Mouse (Mus musculus) embryonic facial prominence, embryonic 13.5 days (tissue): ENCODE data around the gene Abhd12b. TPM values are rescaled to one million over a fixed set of nuclear protein-coding genes. Genes with fewer than 3 reads are reported as not detected.

ENCODE experiments used
- ATAC-seq: fragments of 200-750 bp; cut with Nextera tagmentation; 2 replicates; pipeline ENCODE4 v1.8.0; 2017; ENCODE audit warnings: low read depth; ENCODE audit not compliant: insufficient number of reproducible peaks, insufficient read depth, low FRiP score, low TSS enrichment
- H3K27ac ChIP-seq: fragments of 300-500 bp; sonication (generic); 2 replicates; pipeline ENCODE4 v1.5.1; 2015; ENCODE audit warnings: moderate library complexity, mild to moderate bottlenecking, inconsistent platforms
- H3K27me3 ChIP-seq: fragments of 300-500 bp; sonication (generic); 2 replicates; pipeline ENCODE4 v1.6.1; 2015; ENCODE audit warnings: mild to moderate bottlenecking, inconsistent platforms
- H3K36me3 ChIP-seq: fragments of 300-500 bp; sonication (generic); 2 replicates; pipeline ENCODE4 v1.6.1; 2015; ENCODE audit warnings: mild to moderate bottlenecking, inconsistent platforms
- H3K4me1 ChIP-seq: fragments of 300-500 bp; sonication (generic); 2 replicates; pipeline ENCODE4 v1.6.1; 2015; ENCODE audit warnings: inconsistent platforms
- H3K4me2 ChIP-seq: fragments of 300-500 bp; sonication (generic); 2 replicates; pipeline ENCODE4 v1.6.1; 2015; ENCODE audit warnings: moderate library complexity, mild to moderate bottlenecking, inconsistent platforms
- H3K4me3 ChIP-seq: fragments of 300-500 bp; sonication (generic); 2 replicates; pipeline ENCODE4 v1.5.1; 2015; ENCODE audit warnings: mild to moderate bottlenecking, inconsistent platforms
- H3K9ac ChIP-seq: fragments of 300-500 bp; sonication (generic); 2 replicates; pipeline ENCODE4 v1.6.1; 2015; ENCODE audit warnings: mild to moderate bottlenecking, inconsistent platforms
- H3K9me3 ChIP-seq: fragments of 300-500 bp; sonication (generic); 2 replicates; pipeline ENCODE4 v1.6.1; 2016; ENCODE audit warnings: inconsistent platforms
- WGBS: fragments of 180-500 bp; shearing (Covaris S2); methylation state at CpG from one replicate; pipeline ENCODE4 v1.1.7; 2015; ENCODE audit warnings: mixed read lengths; 5-methylcytosine and 5-hydroxymethylcytosine counted together
- polyA plus RNA-seq: library from polyadenylated mRNA; unstranded; fragments of >200 nt; fragmentation: Nextera tagmentation; extraction: Ambion mirVana; gene quantifications from 2 replicates; pipeline ENCODE4 v1.2.1, GENCODE M21; 2015

Gene Abhd12b
- polyA plus RNA-seq, 1 experiment from 2014 or later, result 0.21 TPM

- H3K4me2 ChIP-seq, result no peak overlapping the region
- no peak overlapping the region for H3K27ac ChIP-seq
- no peaks in the 10 kb centered on the region for H3K27me3 ChIP-seq
- no peak overlapping the region for H3K4me3 ChIP-seq
- no peaks in the 10 kb centered on the region for H3K4me1 ChIP-seq
- no peak for ATAC-seq
- no peaks in the 10 kb centered on the region for H3K9me3 ChIP-seq
- H3K36me3 ChIP-seq, result no peaks in the 10 kb centered on the region
- H3K9ac ChIP-seq, result no peak overlapping the region
- 75% methylated on average over 6 of the region's 6 CpGs for WGBS
These were observed 59.7 kb downstream of the Abhd12b start for GRCm38 (mm10) chr12:70213601-70214000.

DNA sequence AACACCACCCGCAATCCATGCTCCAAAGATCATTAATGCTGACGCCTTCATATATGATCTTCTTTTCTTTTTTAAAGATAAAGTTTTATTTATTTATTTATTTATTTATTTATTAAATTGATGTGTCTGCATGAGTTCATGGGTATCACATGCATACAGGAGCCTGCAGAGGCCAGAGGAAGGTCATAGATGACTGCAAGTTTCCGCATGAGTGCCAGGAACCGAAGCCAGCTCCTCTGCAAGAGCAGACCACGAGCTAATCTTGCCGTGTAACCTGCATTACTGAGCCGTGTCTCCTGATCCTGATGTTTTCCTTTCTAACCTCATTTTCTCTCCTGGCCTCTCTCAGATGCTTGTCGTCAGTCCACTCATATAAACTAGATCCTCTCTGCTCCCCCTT lies 60.3 kb downstream of the Abhd12b start:
- Histone ChIP-seq H3K9ac (no peak overlapping the region), H3K36me3 (no peaks in the 10 kb centered on the region), H3K4me2 (no peak overlapping the region), H3K9me3 (no peaks in the 10 kb centered on the region), H3K4me1 (no peaks in the 10 kb centered on the region), H3K4me3 (no peak overlapping the region), H3K27ac (no peak overlapping the region), H3K27me3 (no peaks in the 10 kb centered on the region)
- no peak for ATAC-seq
- 60% methylated on average over 8 of the region's 8 CpGs for WGBS

GRCm38 (mm10) chr12:70216229-70216800 lies 62.4 kb downstream of the Abhd12b start:
- no peaks in the 10 kb centered on the region for H3K4me1 ChIP-seq
- WGBS, result 59% methylated on average over 16 of the region's 16 CpGs
- no peak for ATAC-seq
- H3K36me3 ChIP-seq, result no peaks in the 10 kb centered on the region
- H3K27me3 ChIP-seq, result no peaks in the 10 kb centered on the region
- H3K4me3 ChIP-seq, result no peak overlapping the region
- no peak overlapping the region for H3K27ac ChIP-seq
- H3K4me2 ChIP-seq, result no peak overlapping the region
- no peak overlapping the region for H3K9ac ChIP-seq
- no peaks in the 10 kb centered on the region for H3K9me3 ChIP-seq

- no peak overlapping the region for H3K9ac ChIP-seq
- H3K27me3 ChIP-seq, result no peaks in the 10 kb centered on the region
- H3K4me3 ChIP-seq, result no peak overlapping the region
- ATAC-seq, result no peak
- H3K27ac ChIP-seq, result no peak overlapping the region
- H3K36me3 ChIP-seq, result no peaks in the 10 kb centered on the region
- no peaks in the 10 kb centered on the region for H3K9me3 ChIP-seq
- no peak overlapping the region for H3K4me2 ChIP-seq
- no peaks in the 10 kb centered on the region for H3K4me1 ChIP-seq
- WGBS, result 89% methylated on average over 8 of the region's 8 CpGs
These were observed 65.0 kb downstream of the Abhd12b start for GRCm38 (mm10) chr12:70218795-70219540.

DNA sequence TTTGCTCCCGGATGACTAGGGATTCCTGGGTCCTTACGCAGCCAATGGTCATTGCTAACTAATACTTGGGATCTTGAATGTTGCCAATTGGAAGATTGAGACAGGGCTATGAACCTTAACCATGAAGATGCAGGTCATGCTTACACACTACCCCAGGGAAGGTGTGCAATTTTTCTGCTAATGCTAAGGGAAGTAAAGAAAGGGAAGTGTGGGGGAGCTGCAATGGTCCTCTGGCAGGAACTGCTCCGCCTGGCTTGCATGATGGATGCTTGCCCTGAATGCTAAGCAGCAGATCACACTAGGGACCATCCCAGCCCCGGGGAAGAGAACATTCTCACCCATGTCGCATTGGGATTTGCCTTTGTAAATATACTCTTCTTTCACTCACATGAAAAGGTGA lies 67.5 kb downstream of the Abhd12b start:
- WGBS, result 87% methylated on average over 5 of the region's 5 CpGs
- Histone ChIP-seq H3K9ac (no peak overlapping the region), H3K36me3 (no peaks in the 10 kb centered on the region), H3K27me3 (no peaks in the 10 kb centered on the region), H3K4me1 (peaks cover 2% of the 10 kb centered on the region), H3K9me3 (no peaks in the 10 kb centered on the region), H3K27ac (no peak overlapping the region), H3K4me3 (no peak overlapping the region), H3K4me2 (no peak overlapping the region)
- ATAC-seq, result no peak

- Histone ChIP-seq H3K27ac (no peak overlapping the region), H3K4me1 (peaks cover 13% of the 10 kb centered on the region), H3K4me3 (no peak overlapping the region), H3K4me2 (no peak overlapping the region), H3K36me3 (no peaks in the 10 kb centered on the region), H3K9me3 (no peaks in the 10 kb centered on the region), H3K27me3 (no peaks in the 10 kb centered on the region), H3K9ac (no peak overlapping the region)
- no peak for ATAC-seq
- 56% methylated on average over 4 of the region's 4 CpGs for WGBS
These were observed 69.4 kb downstream of the Abhd12b start for GRCm38 (mm10) chr12:70223331-70223730.

DNA sequence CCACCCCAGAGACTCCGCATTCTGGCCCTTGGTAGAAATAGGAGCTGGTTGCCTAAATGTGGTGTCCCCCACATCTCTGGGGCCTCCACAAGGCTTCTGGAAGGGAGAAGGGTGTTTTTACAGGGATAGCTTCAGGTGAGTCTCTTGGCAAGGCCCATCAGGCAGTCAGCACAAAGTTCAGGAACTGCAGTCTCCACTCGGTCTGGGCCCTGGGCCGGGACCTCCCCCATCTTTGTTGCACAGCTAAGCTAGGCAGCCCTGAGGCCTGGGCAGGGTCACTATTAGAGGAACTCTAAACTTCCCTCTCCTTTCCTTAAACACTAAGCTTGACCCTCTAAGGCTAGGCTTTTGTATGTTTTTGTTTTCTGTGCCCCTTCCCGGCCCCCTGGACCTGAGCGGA lies 72.7 kb downstream of the Abhd12b start:
- WGBS, result 34% methylated on average over 5 of the region's 5 CpGs
- no peak for ATAC-seq
- Histone ChIP-seq H3K36me3 (no peaks in the 10 kb centered on the region), H3K9me3 (no peaks in the 10 kb centered on the region), H3K4me2 (peak overlapping the region; percentile 93), H3K4me1 (peaks cover 13% of the 10 kb centered on the region), H3K27ac (no peak overlapping the region), H3K27me3 (no peaks in the 10 kb centered on the region), H3K9ac (peak overlapping the region; percentile 76), H3K4me3 (peak overlapping the region; percentile 57)

DNA sequence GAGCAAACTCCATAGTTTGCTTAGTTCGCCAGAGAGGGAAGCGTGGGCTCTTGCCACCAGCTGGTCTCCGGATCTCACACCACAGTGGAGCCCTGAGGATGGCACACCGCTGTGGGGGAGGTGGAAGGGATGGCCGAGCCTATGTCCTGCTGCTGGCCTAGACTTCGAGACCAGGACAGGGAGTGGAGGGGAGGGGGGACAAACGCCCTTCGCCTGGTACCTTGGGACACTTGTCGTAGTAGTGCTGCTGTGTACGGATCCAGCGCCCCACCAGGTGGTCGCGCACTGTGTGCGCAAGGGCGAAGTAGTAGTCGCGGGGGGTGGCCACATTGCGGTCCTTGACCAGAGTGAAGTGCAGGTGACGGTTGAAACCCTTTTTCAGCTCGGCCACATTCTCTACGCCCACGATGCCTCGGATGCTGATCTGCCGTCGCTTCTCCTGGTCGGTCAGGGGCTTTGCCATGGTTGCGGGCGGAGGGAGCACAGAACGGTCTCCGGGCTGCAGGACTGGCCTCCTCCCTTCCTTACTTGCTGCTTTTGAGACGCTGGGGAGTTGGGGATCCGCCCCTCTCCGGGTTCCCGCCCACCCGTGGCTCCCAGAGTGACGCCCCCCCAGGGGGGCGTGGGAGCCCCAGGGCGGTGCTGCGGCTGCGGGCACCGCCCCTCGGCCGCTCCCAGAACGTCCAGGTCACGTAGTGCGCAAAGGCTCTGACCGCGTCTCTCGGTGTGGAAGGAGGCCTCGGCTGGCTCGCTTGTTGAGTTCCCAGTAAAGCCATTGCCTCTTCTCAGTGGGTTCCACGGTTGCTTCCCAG lies 73.4 kb downstream of the Abhd12b start:
- Histone ChIP-seq H3K36me3 (no peaks in the 10 kb centered on the region), H3K4me3 (peak overlapping the region; percentile 57), H3K9me3 (no peaks in the 10 kb centered on the region), H3K27ac (no peak overlapping the region), H3K4me2 (peak overlapping the region; percentile 93), H3K4me1 (peaks cover 13% of the 10 kb centered on the region), H3K9ac (peak overlapping the region; percentile 76), H3K27me3 (no peaks in the 10 kb centered on the region)
- peak; percentile 82 for ATAC-seq
- WGBS, result 1% methylated on average over 52 of the region's 52 CpGs

DNA sequence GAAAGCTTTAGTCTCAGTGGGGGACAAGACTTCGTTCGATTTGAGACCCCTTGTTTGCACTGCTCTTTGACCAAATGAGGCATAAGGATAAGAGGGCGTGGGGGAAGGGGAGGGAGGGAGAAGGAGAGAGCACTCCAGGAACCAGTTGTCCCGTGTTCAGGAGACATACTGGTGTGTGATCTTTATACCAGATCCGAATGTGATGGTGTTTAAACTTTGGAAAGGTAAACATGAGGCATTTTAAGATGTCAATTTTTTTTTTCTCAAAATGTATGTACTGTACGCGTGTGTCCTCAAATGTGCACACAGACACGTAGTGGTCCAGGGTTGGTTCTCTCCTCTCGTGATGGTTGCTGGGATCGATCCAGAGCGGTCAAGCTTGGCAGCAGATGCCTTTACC lies 74.2 kb downstream of the Abhd12b start:
- Histone ChIP-seq H3K9me3 (no peaks in the 10 kb centered on the region), H3K4me3 (peak overlapping the region; percentile 57; the same call in 1 of the 2 replicates), H3K36me3 (no peaks in the 10 kb centered on the region), H3K27me3 (no peaks in the 10 kb centered on the region), H3K27ac (no peak overlapping the region), H3K4me1 (peaks cover 13% of the 10 kb centered on the region), H3K9ac (no peak overlapping the region), H3K4me2 (peak overlapping the region; percentile 93)
- ATAC-seq, result no peak
- 68% methylated on average over 11 of the region's 11 CpGs for WGBS

DNA sequence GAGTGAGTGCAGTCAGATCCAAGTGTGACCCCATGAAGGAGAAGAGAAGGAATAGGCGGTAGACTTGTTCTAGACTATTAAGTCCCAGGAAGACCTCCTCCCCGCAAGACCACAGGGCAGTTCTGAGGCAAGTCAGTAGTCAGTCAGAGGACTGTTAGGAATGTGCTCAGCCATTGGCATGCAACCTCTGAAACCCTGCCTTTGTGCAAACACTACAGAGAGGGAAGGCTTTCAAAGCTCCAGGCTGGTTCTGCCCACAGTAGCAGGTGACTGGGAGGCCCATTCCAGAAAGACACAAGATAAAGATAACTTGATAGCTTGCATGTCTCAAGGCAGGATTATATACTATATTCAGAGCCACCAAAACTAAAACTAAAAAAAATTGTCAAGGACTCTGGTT lies 77.4 kb downstream of the Abhd12b start, which contains the start of gene Pygl:
Gene Pygl, minus strand, starts transcription at position 195 of the 400 bp plus-strand sequence.
- 70% methylated on average over 2 of the region's 2 CpGs for whole genome bisulfite sequencing
- Histone ChIP-seq H3K9ac (no peak within 1 kb of the TSS), H3K4me2 (no peak within 1 kb of the TSS), H3K36me3 (no peaks in the 10 kb centered on the region), H3K27ac (0 out of 2 replicates have a peak within 1 kb of the TSS, but pooled peaks have one; percentile 16), H3K4me3 (no peak within 1 kb of the TSS), H3K4me1 (peaks cover 17% of the 10 kb centered on the region), H3K27me3 (no peaks in the 10 kb centered on the region), H3K9me3 (no peaks in the 10 kb centered on the region)
- ATAC-seq, result no peak

DNA sequence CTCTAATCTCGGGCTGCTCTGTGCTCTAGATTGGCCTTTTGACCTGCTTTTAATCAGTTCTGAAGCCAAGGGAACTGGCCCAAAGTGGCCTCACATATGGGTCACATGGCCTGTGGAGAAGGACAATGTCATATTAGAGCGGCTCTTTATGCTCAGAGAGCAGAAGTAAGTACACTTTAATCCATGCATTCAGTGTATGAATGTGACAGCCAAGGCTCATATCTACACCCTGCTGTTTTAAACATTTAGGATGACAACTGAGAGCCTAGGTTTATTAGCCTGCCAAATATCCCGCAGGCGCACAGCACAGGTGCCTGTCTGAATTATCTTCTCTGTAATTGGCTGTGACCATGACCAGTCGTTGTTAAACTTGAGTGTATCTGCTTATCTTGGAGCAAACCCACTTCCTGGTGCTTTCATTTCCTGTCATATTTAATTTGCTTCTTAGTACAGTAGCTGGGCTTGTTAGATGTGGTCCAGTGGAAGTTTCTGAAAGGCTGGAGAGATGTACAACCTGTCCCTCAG lies 78.1 kb downstream of the Abhd12b start:
- Histone ChIP-seq H3K4me2 (no peak overlapping the region), H3K27ac (no peak overlapping the region), H3K36me3 (no peaks in the 10 kb centered on the region), H3K9ac (no peak overlapping the region), H3K4me3 (no peak overlapping the region), H3K9me3 (no peaks in the 10 kb centered on the region), H3K4me1 (peaks cover 9% of the 10 kb centered on the region), H3K27me3 (no peaks in the 10 kb centered on the region)
- WGBS, result 46% methylated on average over 5 of the region's 5 CpGs
- ATAC-seq, result no peak
